Mouse (Mus musculus): ENCODE results near the gene Serpina3b. TPM values are rescaled to one million over a fixed set of nuclear protein-coding genes. Genes with fewer than 3 reads are reported as not detected.

The Serpina3b gene
- total and polyA plus RNA-seq, 2 experiments: 0.09 TPM; not detected in 1

DNA sequence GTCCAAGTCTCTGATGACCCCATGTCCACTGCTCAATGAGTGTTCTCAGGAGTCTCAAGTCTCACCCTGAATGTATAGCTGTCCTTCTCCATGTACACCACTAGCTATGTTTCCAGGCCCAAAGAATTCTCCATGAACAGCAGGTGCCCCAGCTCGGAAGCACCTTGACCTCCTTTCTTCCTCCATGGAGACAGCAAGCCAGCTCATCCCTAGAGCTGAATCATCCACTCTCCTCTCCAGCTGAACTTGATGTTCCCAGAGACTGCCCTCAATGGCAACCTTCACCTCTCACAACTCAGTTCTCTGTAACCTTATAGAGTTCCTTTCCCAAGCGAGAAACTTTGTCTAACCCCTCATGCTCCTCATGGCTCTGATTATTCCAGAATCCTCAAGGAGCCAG is 17.8 kb downstream of the Serpina3b start:
- Histone ChIP-seq H3K27ac (replicated peaks; ENCODE audit: insufficient read depth, low read depth, low read length) (no peak overlapping the region), H3K36me3 (ENCODE audit: control insufficient read depth, insufficient read depth, low read length) (no peaks in the 10 kb centered on the region), H3K4me1 (ENCODE audit: control insufficient read depth, insufficient read depth, low read length) (peaks cover 2% of the 10 kb centered on the region; the same call in 1 of the 2 replicates), H3K79me2 (ENCODE audit: control insufficient read depth, insufficient read depth, low read length) (no peaks in the 10 kb centered on the region), H3K27me3 (ENCODE audit: control insufficient read depth, insufficient read depth, low read length) (no peaks in the 10 kb centered on the region), H3K9ac (ENCODE audit: low read depth, low read length) (no peak overlapping the region), H3K4me3 (ENCODE audit: insufficient read depth, low read depth, low read length) (no peak overlapping the region)
- 94% methylated on average over 2 of the region's 2 CpGs for WGBS
- no peak for TF ChIP-seq POLR2A (IDR thresholded peaks at IDR 0.05; ENCODE audit: extremely low read depth, insufficient read depth, low read length)
- no peak for TF ChIP-seq CTCF (IDR thresholded peaks at IDR 0.05; ENCODE audit: low read depth, low read length)
- DNase-seq (ENCODE audit: extremely low read depth, low read depth, low spot score): no peak

DNA sequence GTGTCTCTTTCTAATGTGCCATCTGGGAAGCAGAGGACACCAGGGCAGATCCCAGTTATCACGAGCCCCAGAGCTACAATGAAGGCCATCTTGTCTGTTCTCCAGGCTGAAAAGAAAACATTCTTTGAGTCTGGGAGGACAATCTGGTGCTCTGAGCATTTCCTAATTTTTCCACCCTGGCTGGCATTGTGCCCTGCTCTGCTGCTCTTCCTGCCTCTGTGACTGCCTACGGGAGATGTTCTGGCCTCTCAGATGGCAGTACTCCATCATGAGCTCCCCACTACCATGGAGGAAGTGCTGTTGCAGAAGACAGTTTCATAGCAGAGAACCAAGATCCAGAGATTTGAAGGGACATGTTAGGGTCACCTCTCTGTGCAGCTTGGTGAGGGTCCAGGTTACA is 24.2 kb downstream of the Serpina3b start:
- no peak overlapping the region for H3K27ac ChIP-seq (replicated peaks; ENCODE audit: insufficient read depth, low read depth, low read length)
- H3K27me3 ChIP-seq (ENCODE audit: control insufficient read depth, insufficient read depth, low read length): no peaks in the 10 kb centered on the region
- peaks cover 4% of the 10 kb centered on the region; the same call in 1 of the 2 replicates for H3K4me1 ChIP-seq (ENCODE audit: control insufficient read depth, insufficient read depth, low read length)
- no peak for DNase-seq (ENCODE audit: extremely low read depth, low read depth, low spot score)
- no peak overlapping the region for H3K9ac ChIP-seq (ENCODE audit: low read depth, low read length)
- H3K4me3 ChIP-seq (ENCODE audit: insufficient read depth, low read depth, low read length): no peak overlapping the region
- no peaks in the 10 kb centered on the region for H3K79me2 ChIP-seq (ENCODE audit: control insufficient read depth, insufficient read depth, low read length)
- WGBS: 67% methylated on average over 2 of the region's 2 CpGs
- no peaks in the 10 kb centered on the region for H3K36me3 ChIP-seq (ENCODE audit: control insufficient read depth, insufficient read depth, low read length)
- no peak for TF ChIP-seq CTCF (IDR thresholded peaks at IDR 0.05; ENCODE audit: low read depth, low read length)
- no peak for TF ChIP-seq POLR2A (IDR thresholded peaks at IDR 0.05; ENCODE audit: extremely low read depth, insufficient read depth, low read length)

DNA sequence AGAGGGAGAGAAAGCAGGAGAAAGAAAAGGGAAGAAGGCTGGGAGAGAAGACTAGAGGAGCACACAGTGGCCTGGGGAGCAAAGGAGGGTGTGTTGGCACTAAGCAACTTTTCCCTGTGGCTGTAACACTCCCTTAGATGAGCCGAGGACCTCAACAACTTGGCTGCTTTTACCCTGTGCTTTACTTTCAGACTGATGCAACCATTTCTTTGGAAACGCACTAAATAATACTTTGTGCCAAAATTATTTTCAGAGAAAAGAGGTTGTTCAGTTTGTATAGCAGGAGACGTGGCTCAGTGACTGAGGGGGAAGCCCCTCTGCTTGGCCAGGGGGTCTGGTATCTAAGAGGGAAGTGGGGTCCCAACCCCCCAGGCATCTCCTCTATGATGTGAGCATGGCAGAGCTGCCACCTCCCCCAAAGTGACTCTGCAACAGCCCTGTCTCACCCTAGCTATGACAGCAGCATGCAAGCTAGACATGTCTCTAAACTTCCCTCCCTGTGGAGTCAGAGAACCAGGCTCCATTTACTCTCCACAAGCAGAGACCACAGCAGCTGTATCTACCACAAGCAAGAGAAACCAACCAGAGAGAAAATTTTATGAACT is 25.3 kb downstream of the Serpina3b start:
- Histone ChIP-seq H3K79me2 (ENCODE audit: control insufficient read depth, insufficient read depth, low read length) (no peaks in the 10 kb centered on the region), H3K27me3 (ENCODE audit: control insufficient read depth, insufficient read depth, low read length) (no peaks in the 10 kb centered on the region), H3K36me3 (ENCODE audit: control insufficient read depth, insufficient read depth, low read length) (no peaks in the 10 kb centered on the region), H3K4me1 (ENCODE audit: control insufficient read depth, insufficient read depth, low read length) (peaks cover 4% of the 10 kb centered on the region; the same call in 1 of the 2 replicates), H3K9ac (ENCODE audit: low read depth, low read length) (no peak overlapping the region), H3K27ac (replicated peaks; ENCODE audit: insufficient read depth, low read depth, low read length) (no peak overlapping the region; the same call in 1 of the 2 replicates), H3K4me3 (ENCODE audit: insufficient read depth, low read depth, low read length) (no peak overlapping the region)
- TF ChIP-seq POLR2A (IDR thresholded peaks at IDR 0.05; ENCODE audit: extremely low read depth, insufficient read depth, low read length): no peak
- no peak for TF ChIP-seq CTCF (IDR thresholded peaks at IDR 0.05; ENCODE audit: low read depth, low read length)
- WGBS: 25% methylated on average over 3 of the region's 3 CpGs
- DNase-seq (ENCODE audit: extremely low read depth, low read depth, low spot score): no peak

DNA sequence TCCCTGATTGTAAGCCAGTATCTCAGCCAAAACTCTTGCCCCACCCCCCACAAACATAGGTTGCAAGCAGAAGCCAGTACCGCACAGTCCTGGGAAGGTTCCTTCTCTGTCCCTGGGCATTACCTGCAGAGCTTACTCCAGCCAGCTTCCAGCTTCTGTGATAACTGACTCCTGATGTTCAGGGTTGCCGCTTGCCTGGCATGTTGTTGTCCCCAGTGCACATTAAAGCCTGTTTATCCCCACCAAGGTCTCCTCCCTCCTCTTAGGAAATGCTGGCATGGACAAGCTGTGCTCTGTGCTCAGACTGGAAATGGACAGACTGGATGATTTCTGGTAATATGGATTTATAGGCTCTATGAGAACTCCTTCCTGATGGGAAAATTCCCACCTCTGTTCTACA is 25.9 kb downstream of the Serpina3b start, which contains the start of gene Serpina3c:
TSS of gene Serpina3c (minus strand) at position 215 of the 400 bp plus-strand sequence.
- 68% methylated on average over 2 of the region's 2 CpGs for WGBS

DNA sequence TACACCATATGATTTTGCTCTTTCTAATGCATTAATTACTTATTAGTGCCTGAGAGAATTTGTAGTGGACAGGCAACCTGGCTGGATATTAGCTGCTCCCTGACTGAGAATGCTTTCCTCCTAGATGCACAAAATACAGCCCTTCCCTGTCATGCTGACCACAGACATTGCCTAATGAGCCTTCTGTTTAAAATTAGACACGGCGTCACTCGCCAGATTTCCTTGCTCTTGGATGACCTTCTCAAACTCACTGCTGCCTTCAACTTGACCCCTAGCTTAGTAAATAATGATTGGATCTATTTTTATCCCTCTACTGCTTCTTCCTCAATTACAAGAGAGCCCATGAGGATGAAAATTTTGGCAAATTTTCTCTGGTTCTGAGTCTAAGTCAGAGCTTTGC is 47.0 kb downstream of the Serpina3b start:
- H3K27me3 ChIP-seq (ENCODE audit: control insufficient read depth, insufficient read depth, low read length): no peaks in the 10 kb centered on the region
- peak; percentile 59 for DNase-seq (ENCODE audit: extremely low read depth, low read depth, low spot score)
- H3K27ac ChIP-seq (replicated peaks; ENCODE audit: insufficient read depth, low read depth, low read length): no peak overlapping the region
- H3K36me3 ChIP-seq (ENCODE audit: control insufficient read depth, insufficient read depth, low read length): no peaks in the 10 kb centered on the region
- WGBS: 27% methylated on average over 3 of the region's 3 CpGs
- no peak overlapping the region for H3K9ac ChIP-seq (ENCODE audit: low read depth, low read length)
- TF ChIP-seq CTCF (IDR thresholded peaks at IDR 0.05; ENCODE audit: low read depth, low read length) (no peak), POLR2A (IDR thresholded peaks at IDR 0.05; ENCODE audit: extremely low read depth, insufficient read depth, low read length) (no peak)
- H3K4me1 ChIP-seq (ENCODE audit: control insufficient read depth, insufficient read depth, low read length): peaks cover 3% of the 10 kb centered on the region; the same call in 1 of the 2 replicates
- H3K79me2 ChIP-seq (ENCODE audit: control insufficient read depth, insufficient read depth, low read length): no peaks in the 10 kb centered on the region; the same call in 1 of the 2 replicates
- no peak overlapping the region for H3K4me3 ChIP-seq (ENCODE audit: insufficient read depth, low read depth, low read length)

More for the DNA sequence above, 25.9 kb downstream of the Serpina3b start, which contains the start of gene Serpina3c:
- DNase-seq (ENCODE audit: extremely low read depth, low read depth, low spot score): no peak
- Histone ChIP-seq H3K36me3 (ENCODE audit: control insufficient read depth, insufficient read depth, low read length) (no peaks in the 10 kb centered on the region), H3K27ac (replicated peaks; ENCODE audit: insufficient read depth, low read depth, low read length) (no peak within 1 kb of the TSS; the same call in 1 of the 2 replicates), H3K27me3 (ENCODE audit: control insufficient read depth, insufficient read depth, low read length) (no peaks in the 10 kb centered on the region), H3K9ac (ENCODE audit: low read depth, low read length) (no peak within 1 kb of the TSS), H3K4me3 (ENCODE audit: insufficient read depth, low read depth, low read length) (no peak within 1 kb of the TSS), H3K4me1 (ENCODE audit: control insufficient read depth, insufficient read depth, low read length) (peaks cover 4% of the 10 kb centered on the region; the same call in 1 of the 2 replicates), H3K79me2 (ENCODE audit: control insufficient read depth, insufficient read depth, low read length) (no peaks in the 10 kb centered on the region)
- TF ChIP-seq POLR2A (IDR thresholded peaks at IDR 0.05; ENCODE audit: extremely low read depth, insufficient read depth, low read length): no peak

DNA sequence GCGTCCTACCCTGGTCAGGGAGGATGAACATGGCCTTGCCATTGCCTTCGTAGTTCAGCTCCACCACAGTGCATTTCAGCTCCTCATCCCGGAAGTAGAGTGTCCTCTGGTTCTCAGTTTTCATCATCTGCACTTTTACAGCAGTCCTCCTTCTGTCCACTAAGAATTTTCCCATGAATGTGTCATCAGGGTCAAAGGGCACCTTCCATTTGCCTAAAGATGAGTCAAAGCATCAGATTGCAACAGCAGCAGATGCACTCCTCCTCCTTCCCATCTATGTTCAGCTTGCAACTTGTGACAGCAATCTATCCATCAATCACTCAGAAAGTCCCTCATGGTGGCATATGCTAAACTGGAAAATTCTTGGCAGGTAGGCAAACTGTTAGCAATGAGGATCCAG is 47.8 kb downstream of the Serpina3b start:
- DNase-seq (ENCODE audit: extremely low read depth, low read depth, low spot score): peak; percentile 16

More for the DNA sequence above, 47.8 kb downstream of the Serpina3b start:
- H3K4me3 ChIP-seq (ENCODE audit: insufficient read depth, low read depth, low read length): no peak overlapping the region
- peaks cover 3% of the 10 kb centered on the region; the same call in 1 of the 2 replicates for H3K4me1 ChIP-seq (ENCODE audit: control insufficient read depth, insufficient read depth, low read length)
- TF ChIP-seq POLR2A (IDR thresholded peaks at IDR 0.05; ENCODE audit: extremely low read depth, insufficient read depth, low read length): no peak
- no peak for TF ChIP-seq CTCF (IDR thresholded peaks at IDR 0.05; ENCODE audit: low read depth, low read length)
- H3K79me2 ChIP-seq (ENCODE audit: control insufficient read depth, insufficient read depth, low read length): no peaks in the 10 kb centered on the region; the same call in 1 of the 2 replicates
- no peak overlapping the region for H3K9ac ChIP-seq (ENCODE audit: low read depth, low read length)
- H3K27ac ChIP-seq (replicated peaks; ENCODE audit: insufficient read depth, low read depth, low read length): no peak overlapping the region
- 90% methylated on average over 3 of the region's 3 CpGs for WGBS
- no peaks in the 10 kb centered on the region for H3K36me3 ChIP-seq (ENCODE audit: control insufficient read depth, insufficient read depth, low read length)
- no peaks in the 10 kb centered on the region for H3K27me3 ChIP-seq (ENCODE audit: control insufficient read depth, insufficient read depth, low read length)

All from liver, adult 2 months (tissue).